Mouse (Mus musculus) hindbrain, embryonic 11.5 days (tissue): ENCODE data around the gene Gm10073. TPM values are rescaled to one million over a fixed set of nuclear protein-coding genes. Genes with fewer than 3 reads are reported as not detected.

Source experiments
- ATAC-seq: fragments of 200-750 bp; cut with Nextera tagmentation; 2 replicates; pipeline ENCODE4 v1.8.0; 2017; ENCODE audit warnings: mild to moderate bottlenecking, moderate TSS enrichment, moderate library complexity; ENCODE audit not compliant: low FRiP score
- DNase-seq: peaks from one replicate; pipeline ENCODE4 v3.0.0-alpha.2; 2015; ENCODE audit warnings: low spot score
- H3K27ac ChIP-seq: fragments of 300-500 bp; sonication (generic); 2 replicates; pipeline ENCODE4 v1.5.1; 2014; ENCODE audit warnings: mild to moderate bottlenecking, low read depth, low read length
- H3K27me3 ChIP-seq: fragments of 300-500 bp; sonication (generic); 2 replicates; pipeline ENCODE4 v1.6.1; 2014; ENCODE audit warnings: mild to moderate bottlenecking, low read length, moderate library complexity, mixed read lengths; ENCODE audit not compliant: control insufficient read depth, insufficient read depth
- H3K36me3 ChIP-seq: fragments of 300-500 bp; sonication (generic); 2 replicates; pipeline ENCODE4 v1.6.1; 2014; ENCODE audit warnings: mild to moderate bottlenecking, low read length, moderate library complexity, mixed read lengths; ENCODE audit not compliant: control insufficient read depth, insufficient read depth
- H3K4me1 ChIP-seq: fragments of 300-500 bp; sonication (generic); replicated peaks from 2 replicates; pipeline ENCODE4 v1.6.1; 2014; ENCODE audit warnings: low read length, mixed read lengths; ENCODE audit not compliant: control insufficient read depth, insufficient read depth
- H3K4me2 ChIP-seq: fragments of 300-500 bp; sonication (generic); replicated peaks from 2 replicates; pipeline ENCODE4 v1.6.1; 2014; ENCODE audit warnings: mild to moderate bottlenecking, low read depth, low read length
- H3K4me3 ChIP-seq: fragments of 300-500 bp; sonication (generic); 2 replicates; pipeline ENCODE4 v1.5.1; 2014; ENCODE audit warnings: low read depth, low read length
- H3K9ac ChIP-seq: fragments of 300-500 bp; sonication (generic); 2 replicates; pipeline ENCODE4 v1.6.1; 2014; ENCODE audit warnings: low read depth, low read length
- H3K9me3 ChIP-seq: fragments of 300-500 bp; sonication (generic); 2 replicates; pipeline ENCODE4 v1.6.1; 2016; ENCODE audit warnings: low read length; ENCODE audit not compliant: control insufficient read depth
- WGBS: fragments of 180-500 bp; shearing (Covaris S2); extraction: QIAGEN DNeasy Blood & Tissue Kit; methylation state at CpG from one replicate; pipeline ENCODE4 v1.1.7; 2014; 5-methylcytosine and 5-hydroxymethylcytosine counted together
- polyA plus RNA-seq: library from polyadenylated mRNA; unstranded; fragments of >200 nt; fragmentation: Nextera tagmentation; extraction: Ambion mirVana; gene quantifications from 2 replicates; pipeline ENCODE4 v1.2.1, GENCODE M21; 2014

Gene Gm10073
- polyA plus RNA-seq, 1 experiment from 2014 or later, result 4.8 TPM

DNA sequence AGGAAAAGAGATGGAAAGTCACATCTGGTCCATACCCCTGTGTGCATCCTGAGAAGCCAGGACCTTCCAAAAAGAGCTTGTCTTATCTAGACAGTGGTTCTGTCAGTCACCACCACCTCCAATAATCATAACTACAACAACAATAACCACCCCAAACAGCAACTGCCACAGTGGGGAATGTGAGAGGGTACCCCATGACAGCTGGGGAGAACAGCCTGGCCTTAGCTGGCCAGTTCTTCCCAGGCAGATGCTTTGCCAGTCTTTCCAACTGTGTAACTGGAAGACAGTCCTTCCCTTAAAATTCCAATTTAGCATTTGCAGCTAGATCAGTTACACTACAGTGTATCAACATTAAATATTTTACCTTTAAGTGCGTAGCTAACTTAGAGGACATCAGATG lies 22.4 kb downstream of the Gm10073 start:
- 94% methylated on average over 1 of the region's 1 CpGs for whole genome bisulfite sequencing
- Histone ChIP-seq H3K36me3 (no peaks in the 10 kb centered on the region), H3K4me3 (no peak overlapping the region), H3K27ac (no peak overlapping the region), H3K9me3 (no peaks in the 10 kb centered on the region), H3K4me1 (no peaks in the 10 kb centered on the region), H3K27me3 (no peaks in the 10 kb centered on the region), H3K4me2 (no peak overlapping the region), H3K9ac (no peak overlapping the region)
- DNase-seq, result no peak
- ATAC-seq, result no peak

DNA sequence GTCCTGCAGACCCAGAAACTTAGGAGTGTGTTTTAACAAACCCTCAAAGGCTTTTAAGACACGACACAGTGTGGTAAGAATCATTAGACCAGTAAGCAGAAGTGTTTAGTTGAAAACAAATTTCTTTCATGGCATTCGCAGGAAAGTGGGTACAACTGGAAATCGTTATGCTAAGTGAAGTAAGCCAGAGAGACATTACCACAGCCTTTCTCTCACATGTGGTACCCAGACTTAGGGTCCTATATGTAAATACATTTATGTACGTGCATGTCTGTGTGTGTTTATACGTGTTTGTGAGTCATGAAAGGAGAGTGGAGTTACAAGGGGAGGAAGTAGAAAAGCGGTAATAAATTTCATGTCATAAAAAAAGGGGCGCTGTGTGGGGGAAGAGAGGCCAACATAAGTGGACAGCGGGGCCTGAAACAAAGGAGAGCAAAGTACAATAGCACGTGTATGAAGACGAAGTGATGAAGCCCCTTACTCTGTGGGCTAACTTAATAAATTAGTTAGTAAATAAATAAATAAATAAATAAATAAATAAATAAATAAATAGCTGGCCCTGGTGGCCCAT lies 24.8 kb downstream of the Gm10073 start:
- no peaks in the 10 kb centered on the region for H3K9me3 ChIP-seq
- no peak overlapping the region for H3K4me2 ChIP-seq
- no peak for ATAC-seq
- H3K27me3 ChIP-seq, result no peaks in the 10 kb centered on the region
- 89% methylated on average over 10 of the region's 10 CpGs for WGBS
- no peaks in the 10 kb centered on the region for H3K36me3 ChIP-seq
- H3K27ac ChIP-seq, result no peak overlapping the region
- H3K9ac ChIP-seq, result no peak overlapping the region
- no peak for DNase-seq
- H3K4me1 ChIP-seq, result no peaks in the 10 kb centered on the region
- no peak overlapping the region for H3K4me3 ChIP-seq

DNA sequence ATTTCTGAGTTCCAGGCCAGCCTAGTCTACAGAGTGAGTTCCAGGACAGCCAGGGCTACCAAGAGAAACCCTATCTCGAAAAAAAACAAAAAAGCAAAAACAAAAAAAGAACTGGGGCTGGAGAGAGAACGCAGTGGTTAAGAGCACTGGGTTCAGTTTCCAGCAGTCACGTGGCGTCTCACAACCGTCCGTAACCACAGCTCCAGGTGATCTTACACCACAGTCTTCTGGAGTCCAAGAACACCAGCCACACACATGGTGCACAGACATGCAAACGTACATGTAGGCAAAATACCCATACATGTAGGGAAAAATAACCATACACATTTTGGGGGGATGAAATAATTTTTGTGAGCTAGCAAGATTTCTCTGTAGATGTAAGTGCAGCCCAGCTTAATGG lies 26.5 kb downstream of the Gm10073 start:
- Histone ChIP-seq H3K4me1 (no peaks in the 10 kb centered on the region), H3K9ac (no peak overlapping the region), H3K27me3 (no peaks in the 10 kb centered on the region), H3K27ac (no peak overlapping the region), H3K9me3 (no peaks in the 10 kb centered on the region), H3K36me3 (no peaks in the 10 kb centered on the region), H3K4me3 (no peak overlapping the region), H3K4me2 (no peak overlapping the region)
- DNase-seq, result no peak
- no peak for ATAC-seq
- 91% methylated on average over 7 of the region's 7 CpGs for WGBS

DNA sequence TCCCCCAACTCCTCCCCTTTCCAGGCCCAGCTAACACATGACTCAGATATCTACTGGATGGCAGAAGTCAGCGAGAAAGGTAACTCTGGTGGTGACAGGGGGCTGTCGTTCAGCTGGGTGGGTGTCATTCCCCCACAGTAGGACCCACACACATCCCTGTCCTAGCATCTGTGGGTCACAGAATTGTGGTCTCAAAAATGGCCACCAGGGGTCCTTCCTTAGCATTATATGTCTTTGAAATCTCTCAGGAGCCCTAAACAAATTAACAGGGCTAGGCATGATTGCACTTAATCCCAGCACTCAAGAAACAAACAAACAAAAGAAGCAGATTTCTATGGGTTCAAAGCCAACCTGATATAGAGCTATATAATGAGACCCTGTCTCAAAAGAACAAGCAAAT lies 28.1 kb downstream of the Gm10073 start:
- Histone ChIP-seq H3K4me1 (no peaks in the 10 kb centered on the region), H3K9ac (no peak overlapping the region), H3K27ac (no peak overlapping the region), H3K9me3 (no peaks in the 10 kb centered on the region), H3K36me3 (no peaks in the 10 kb centered on the region), H3K27me3 (no peaks in the 10 kb centered on the region), H3K4me3 (no peak overlapping the region), H3K4me2 (no peak overlapping the region)
- ATAC-seq (no peak), DNase-seq (peak; percentile 20)
- 94% methylated on average over 2 of the region's 2 CpGs for WGBS

DNA sequence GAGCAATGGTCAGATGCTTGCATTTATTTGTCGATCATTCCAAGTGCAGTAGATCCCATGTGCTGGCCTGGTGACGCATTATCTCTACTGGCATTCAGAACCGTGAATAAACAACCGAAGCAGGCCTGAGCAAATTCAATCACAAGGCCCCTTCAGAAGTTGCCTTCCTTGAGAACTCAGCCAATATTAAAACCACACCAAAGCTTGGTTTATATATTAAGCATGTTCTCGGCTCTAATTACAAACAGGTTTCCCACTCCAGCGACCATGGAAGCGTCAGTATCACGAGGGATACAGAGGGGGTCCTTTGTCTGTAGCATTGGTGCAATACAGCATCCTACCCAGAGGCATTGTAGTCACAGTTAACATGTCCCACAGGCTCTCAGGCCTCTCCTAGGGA lies 30.2 kb downstream of the Gm10073 start:
- Histone ChIP-seq H3K4me1 (no peaks in the 10 kb centered on the region), H3K27me3 (no peaks in the 10 kb centered on the region), H3K4me2 (no peak overlapping the region), H3K9me3 (no peaks in the 10 kb centered on the region), H3K36me3 (no peaks in the 10 kb centered on the region), H3K4me3 (no peak overlapping the region), H3K9ac (no peak overlapping the region), H3K27ac (no peak overlapping the region)
- no peak for DNase-seq
- 75% methylated on average over 8 of the region's 8 CpGs for WGBS
- no peak for ATAC-seq

DNA sequence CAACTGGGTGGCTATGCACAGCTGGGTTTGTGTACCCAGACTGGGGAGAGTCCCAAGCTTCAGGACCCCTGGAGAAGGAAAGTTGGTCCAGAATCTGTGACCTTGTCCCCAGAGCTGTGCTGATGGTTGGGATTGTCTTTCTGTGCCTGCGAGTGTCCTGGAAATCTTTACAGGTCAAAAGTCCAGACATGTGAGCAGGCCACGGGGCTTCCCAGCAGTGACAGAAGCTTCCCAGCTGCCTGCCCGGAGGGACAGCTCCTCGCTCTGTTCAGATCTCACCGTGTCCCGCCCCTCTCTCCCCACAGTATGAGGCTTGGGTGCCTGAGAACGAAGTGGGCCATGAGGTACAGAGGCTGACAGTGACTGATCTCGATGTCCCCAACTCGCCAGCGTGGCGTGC lies 32.3 kb downstream of the Gm10073 start:
- Histone ChIP-seq H3K4me3 (no peak overlapping the region), H3K27me3 (no peaks in the 10 kb centered on the region), H3K4me2 (no peak overlapping the region), H3K4me1 (no peaks in the 10 kb centered on the region), H3K9ac (no peak overlapping the region), H3K9me3 (no peaks in the 10 kb centered on the region), H3K27ac (no peak overlapping the region), H3K36me3 (no peaks in the 10 kb centered on the region)
- DNase-seq (no peak), ATAC-seq (no peak)
- 76% methylated on average over 11 of the region's 11 CpGs for WGBS

DNA sequence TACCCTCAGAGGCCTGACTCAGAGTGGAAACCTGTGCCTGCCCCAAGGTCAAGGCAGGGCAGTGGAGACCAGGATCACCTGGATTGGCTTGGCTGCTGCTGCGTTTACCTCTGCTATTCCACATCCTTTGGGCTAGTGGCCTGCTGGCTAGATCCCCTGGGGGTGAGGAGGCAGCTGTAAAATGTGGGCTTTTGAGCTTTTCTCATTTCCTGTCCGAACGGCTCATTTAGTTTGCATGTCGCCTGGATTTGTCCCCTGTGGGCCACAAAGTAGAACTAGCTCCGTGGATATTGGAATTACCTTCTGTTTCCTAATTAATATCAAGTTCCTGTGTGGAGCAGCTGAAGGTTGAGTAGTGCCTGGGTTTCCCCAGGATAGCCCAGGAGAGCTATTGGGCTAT lies 34.1 kb downstream of the Gm10073 start:
- Histone ChIP-seq H3K27me3 (no peaks in the 10 kb centered on the region), H3K27ac (no peak overlapping the region), H3K4me3 (no peak overlapping the region), H3K9ac (no peak overlapping the region), H3K9me3 (no peaks in the 10 kb centered on the region), H3K36me3 (no peaks in the 10 kb centered on the region), H3K4me2 (no peak overlapping the region), H3K4me1 (no peaks in the 10 kb centered on the region)
- DNase-seq (no peak), ATAC-seq (no peak)
- 41% methylated on average over 5 of the region's 5 CpGs for WGBS

DNA sequence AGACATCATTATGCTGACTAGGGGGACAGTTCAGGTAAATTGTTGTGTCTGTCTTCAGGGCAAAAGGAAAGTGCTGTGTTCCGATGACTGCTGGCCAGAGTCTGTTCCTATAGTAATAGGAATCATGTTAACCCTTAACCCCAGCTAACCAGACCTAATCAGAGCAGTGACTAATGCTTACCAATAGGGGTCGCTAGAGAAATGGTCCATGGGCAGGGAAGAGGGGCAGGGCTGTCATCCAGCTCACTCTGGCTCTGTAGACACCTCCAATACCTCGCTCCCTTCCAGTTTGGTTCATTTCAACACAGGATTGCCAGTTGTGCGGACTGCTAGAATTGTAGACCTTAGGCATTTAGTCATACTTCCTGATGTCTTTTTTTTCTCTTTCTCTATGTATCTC lies 37.8 kb downstream of the Gm10073 start:
- WGBS, result 74% methylated on average over 4 of the region's 4 CpGs
- ATAC-seq (no peak), DNase-seq (no peak)
- H3K4me2 ChIP-seq, result no peak overlapping the region
- H3K4me3 ChIP-seq, result no peak overlapping the region
- no peaks in the 10 kb centered on the region for H3K9me3 ChIP-seq
- no peaks in the 10 kb centered on the region for H3K4me1 ChIP-seq
- H3K27ac ChIP-seq, result no peak overlapping the region
- H3K36me3 ChIP-seq, result no peaks in the 10 kb centered on the region
- H3K9ac ChIP-seq, result no peak overlapping the region
- H3K27me3 ChIP-seq, result no peaks in the 10 kb centered on the region

DNA sequence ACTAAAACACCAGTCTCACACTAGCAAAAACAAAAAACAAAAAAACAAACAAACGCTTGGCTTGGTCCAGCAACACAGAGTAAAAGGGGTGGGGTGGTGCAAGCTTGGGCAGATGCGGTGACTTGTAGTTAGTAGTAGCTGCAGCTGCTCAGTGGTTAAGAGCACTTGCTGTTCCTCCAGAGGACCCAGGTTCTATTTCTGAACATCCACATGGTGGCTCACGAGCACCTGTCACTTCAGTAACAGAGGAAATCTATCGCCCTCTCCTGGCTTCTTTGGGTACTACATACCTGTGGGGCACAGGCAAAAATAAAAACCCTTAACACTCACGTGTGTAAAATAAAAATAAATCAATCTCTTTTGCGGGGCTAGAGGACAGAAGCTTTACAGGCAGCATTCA lies 38.8 kb downstream of the Gm10073 start:
- 44% methylated on average over 6 of the region's 6 CpGs for WGBS
- no peak for ATAC-seq
- H3K4me3 ChIP-seq, result no peak overlapping the region
- H3K9ac ChIP-seq, result no peak overlapping the region
- no peaks in the 10 kb centered on the region for H3K9me3 ChIP-seq
- no peaks in the 10 kb centered on the region for H3K27me3 ChIP-seq
- peak; percentile 69 for DNase-seq
- H3K4me1 ChIP-seq, result no peaks in the 10 kb centered on the region
- H3K36me3 ChIP-seq, result no peaks in the 10 kb centered on the region
- no peak overlapping the region for H3K27ac ChIP-seq
- H3K4me2 ChIP-seq, result no peak overlapping the region
